Mouse (Mus musculus) mesoderm, embryonic 11.5 days (tissue): ENCODE measurements at regions not wholly inside any gene's neighbourhood (a gene's known extent, or its start where the extent isn't known, plus 50 kb on each side); places are given as distances from the start of the nearest gene placed in this dataset.
A peak's percentile ranks its signal among the peaks of the same experiment; 100 is the strongest.

Source experiments
- DNase-seq: peaks from one replicate; pipeline ENCODE4 v3.0.0-alpha.2; 2012; ENCODE audit warnings: low read depth, low spot score

DNA sequence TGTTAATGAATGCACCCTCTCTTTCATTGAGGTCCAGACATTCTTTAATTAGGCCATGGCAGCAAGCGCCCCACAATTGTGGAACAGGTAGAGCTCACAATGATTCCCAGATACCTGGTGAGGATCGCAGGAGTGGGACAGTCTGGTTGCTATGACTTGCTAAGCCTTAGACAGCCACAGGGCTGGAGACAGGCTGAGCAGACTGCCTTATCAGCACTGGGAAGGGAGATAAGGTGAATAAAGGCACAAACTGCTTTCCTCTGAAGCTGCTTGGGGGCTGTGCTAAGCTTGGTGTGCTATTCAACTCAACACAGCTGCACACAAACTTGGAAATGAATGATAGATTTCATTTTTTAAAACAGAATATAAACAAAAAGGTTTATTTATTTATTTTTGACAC, 159.8 kb upstream of the Masp1 start:
- no peak for DNase-seq

GRCm38 (mm10) chr16:23672375-23672774, 151.8 kb upstream of the Masp1 start:
- DNase-seq = peak; percentile 24

DNA sequence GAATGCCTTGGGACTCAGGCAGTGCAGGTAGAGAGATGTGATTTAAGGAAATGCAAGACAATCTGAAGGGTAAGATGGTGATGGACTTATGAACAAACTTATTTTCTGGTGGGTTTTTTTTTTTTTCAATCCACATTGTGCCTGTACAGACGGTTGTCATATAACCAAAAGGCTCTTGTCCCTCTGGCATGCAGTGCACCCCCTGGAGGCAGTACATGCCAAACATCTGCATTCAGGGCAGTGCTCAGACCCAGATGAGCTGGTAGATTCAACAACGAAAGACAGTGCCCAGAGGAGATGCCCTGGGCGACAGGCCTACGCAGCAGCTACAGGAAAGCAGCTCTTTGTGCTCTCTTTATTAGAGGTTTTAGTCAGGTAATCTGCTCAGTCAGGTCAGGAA, 149.5 kb upstream of the Masp1 start:
- no peak for DNase-seq

GRCm38 (mm10) chr16:23669651-23670050, 149.0 kb upstream of the Masp1 start:
- DNase-seq = no peak
